Mouse (Mus musculus) MEL (cell line): ENCODE results near the gene Aldh1a3. TPM values are rescaled to one million over a fixed set of nuclear protein-coding genes. Genes with fewer than 3 reads are reported as not detected.

Experiments
- DNase-seq: peaks from one replicate; pipeline ENCODE4 v3.0.0; 2011; ENCODE audit warnings: low read depth, low spot score
- H3K27ac ChIP-seq: 2 replicates; pipeline ENCODE4 v1.5.1; 2012; ENCODE audit warnings: low read depth, mild to moderate bottlenecking, control low read depth, low read length, moderate library complexity; ENCODE audit not compliant: control insufficient read depth
- H3K27me3 ChIP-seq, 2 experiments: fragments of 150-350 bp in 1 of 2; sonication (generic) in 1 of 2; 2 replicates each; pipeline ENCODE4 v1.6.1; 2012; ENCODE audit warnings: low read length in 2 of 2, mild to moderate bottlenecking in 2 of 2, improper control_type of control experiment in 1 of 2, moderate library complexity in 1 of 2; ENCODE audit not compliant: insufficient read depth in 2 of 2, control insufficient read depth in 1 of 2
- H3K36me3 ChIP-seq, 2 experiments: 2 replicates each; pipeline ENCODE4 v1.6.1; 2012 to 2014; ENCODE audit warnings: low read length in 2 of 2, improper control_type of control experiment in 1 of 2, inconsistent platforms in 1 of 2, mild to moderate bottlenecking in 1 of 2; ENCODE audit not compliant: insufficient read depth in 2 of 2, control insufficient read depth in 1 of 2
- H3K4me1 ChIP-seq, 2 experiments: fragments of 150-350 bp in 1 of 2; sonication (generic) in 1 of 2; 2 replicates each; pipeline ENCODE4 v1.6.1; 2012; ENCODE audit warnings: low read length in 2 of 2, improper control_type of control experiment in 1 of 2, mild to moderate bottlenecking in 1 of 2; ENCODE audit not compliant: insufficient read depth in 2 of 2, control insufficient read depth in 1 of 2
- H3K4me3 ChIP-seq, 2 experiments: fragments of 150-350 bp in 1 of 2; sonication (generic) in 1 of 2; 2 replicates each; pipeline ENCODE4 v1.5.1; 2012; ENCODE audit warnings: low read depth in 2 of 2, low read length in 2 of 2, mild to moderate bottlenecking in 2 of 2, moderate library complexity in 2 of 2, control low read depth in 1 of 2, improper control_type of control experiment in 1 of 2; ENCODE audit not compliant: control insufficient read depth in 1 of 2, insufficient read depth in 1 of 2
- H3K79me2 ChIP-seq: 2 replicates; pipeline ENCODE4 v1.6.1; 2012; ENCODE audit warnings: mild to moderate bottlenecking, low read length, moderate library complexity; ENCODE audit not compliant: control insufficient read depth, poor library complexity, insufficient read depth
- H3K9ac ChIP-seq: 2 replicates; pipeline ENCODE4 v1.6.1; 2012; ENCODE audit warnings: low read depth, mild to moderate bottlenecking, control low read depth, low read length, moderate library complexity; ENCODE audit not compliant: control insufficient read depth, poor library complexity, severe bottlenecking
- H3K9me3 ChIP-seq: fragments of 150-350 bp; sonication (generic); replicated peaks from 2 replicates; pipeline ENCODE4 v1.6.1; 2012; ENCODE audit warnings: mild to moderate bottlenecking, low read length, improper control_type of control experiment, moderate library complexity; ENCODE audit not compliant: insufficient read depth
- CHD1 ChIP-seq: IDR thresholded peaks from 2 replicates; pipeline ENCODE4 v1.6.1; 2012; ENCODE audit warnings: low read depth, mild to moderate bottlenecking, inconsistent platforms, low read length, improper control_type of control experiment
- CHD2 ChIP-seq: IDR thresholded peaks from 2 replicates; pipeline ENCODE4 v1.6.1; 2011; ENCODE audit warnings: low read length, improper control_type of control experiment
- HCFC1 ChIP-seq: IDR thresholded peaks from 2 replicates; pipeline ENCODE4 v1.6.1; 2012; ENCODE audit warnings: low read depth, mild to moderate bottlenecking, inconsistent platforms, low read length, improper control_type of control experiment, moderate library complexity
- JUND ChIP-seq: IDR thresholded peaks from 2 replicates; pipeline ENCODE4 v1.6.1; 2011; ENCODE audit warnings: low read depth, mild to moderate bottlenecking, improper control_type of control experiment, low read length
- MAFK ChIP-seq: IDR thresholded peaks from 2 replicates; pipeline ENCODE4 v1.6.1; 2011; ENCODE audit warnings: low read depth, mild to moderate bottlenecking, low read length, improper control_type of control experiment, borderline replicate concordance
- MAX ChIP-seq: IDR thresholded peaks from 2 replicates; pipeline ENCODE4 v1.6.1; 2011; ENCODE audit warnings: low read length, improper control_type of control experiment
- MAZ ChIP-seq: IDR thresholded peaks from 2 replicates; pipeline ENCODE4 v1.6.1; 2012; ENCODE audit warnings: low read depth, mild to moderate bottlenecking, inconsistent platforms, low read length, improper control_type of control experiment
- MEF2A ChIP-seq: IDR thresholded peaks from 2 replicates; pipeline ENCODE4 v1.6.1; 2014; ENCODE audit warnings: low read depth, mild to moderate bottlenecking, inconsistent platforms, low read length, improper control_type of control experiment; ENCODE audit not compliant: poor library complexity, insufficient replicate concordance, severe bottlenecking; ENCODE audit errors: extremely low read depth
- MYB ChIP-seq: IDR thresholded peaks from 2 replicates; pipeline ENCODE4 v1.6.1; 2011; ENCODE audit warnings: mild to moderate bottlenecking, low read depth, low read length, improper control_type of control experiment
- MYC ChIP-seq: IDR thresholded peaks from 2 replicates; pipeline ENCODE4 v1.6.1; 2011; ENCODE audit warnings: low read depth, mild to moderate bottlenecking, low read length, improper control_type of control experiment, moderate library complexity
- NELFE ChIP-seq: IDR thresholded peaks from 2 replicates; pipeline ENCODE4 v1.6.1; 2011; ENCODE audit warnings: low read depth, low read length, improper control_type of control experiment
- POLR2AphosphoS2 ChIP-seq: IDR thresholded peaks from 2 replicates; pipeline ENCODE4 v1.6.1; 2011; ENCODE audit warnings: low read length, improper control_type of control experiment
- RAD21 ChIP-seq: IDR thresholded peaks from 2 replicates; pipeline ENCODE4 v1.6.1; 2011; ENCODE audit warnings: mild to moderate bottlenecking, low read depth, low read length, improper control_type of control experiment
- RCOR1 ChIP-seq: IDR thresholded peaks from 2 replicates; pipeline ENCODE4 v1.6.1; 2012; ENCODE audit warnings: low read depth, mild to moderate bottlenecking, inconsistent platforms, low read length, improper control_type of control experiment
- SIN3A ChIP-seq: IDR thresholded peaks from 2 replicates; pipeline ENCODE4 v1.6.1; 2012; ENCODE audit warnings: low read length, improper control_type of control experiment, inconsistent platforms
- SMC3 ChIP-seq: IDR thresholded peaks from 2 replicates; pipeline ENCODE4 v1.6.1; 2011; ENCODE audit warnings: low read depth, low read length, improper control_type of control experiment
- TAL1 ChIP-seq: IDR thresholded peaks from 2 replicates; pipeline ENCODE4 v1.6.1; 2012; ENCODE audit warnings: mild to moderate bottlenecking, inconsistent platforms, low read length, moderate library complexity, mixed read lengths
- UBTF ChIP-seq: IDR thresholded peaks from 2 replicates; pipeline ENCODE4 v1.6.1; 2012; ENCODE audit warnings: low read depth, mild to moderate bottlenecking, inconsistent platforms, low read length, improper control_type of control experiment, moderate library complexity, borderline replicate concordance; ENCODE audit not compliant: insufficient read depth
- USF1 ChIP-seq: IDR thresholded peaks from 2 replicates; pipeline ENCODE4 v1.6.1; 2014; ENCODE audit warnings: low read depth, mild to moderate bottlenecking, inconsistent platforms, low read length, improper control_type of control experiment, moderate library complexity
- ZMIZ1 ChIP-seq: IDR thresholded peaks from 2 replicates; pipeline ENCODE4 v1.6.1; 2012; ENCODE audit warnings: low read depth, mild to moderate bottlenecking, inconsistent platforms, low read length, improper control_type of control experiment, moderate library complexity
- polyA plus RNA-seq, 2 experiments: library from polyadenylated mRNA; stranded (reverse) in 1 of 2; unstranded in 1 of 2; fragments of >175 nt in 1 of 2; fragments of >200 nt in 1 of 2; gene quantifications; 2 replicates each; pipeline versions ENCODE4 v1.2.1 to v1.2.4; 2012; ENCODE audit warnings: low replicate concordance in 2 of 2, low read depth in 1 of 2; ENCODE audit not compliant: insufficient read length in 2 of 2, insufficient read depth in 1 of 2, missing spikeins in 1 of 2
- total RNA-seq: library from RNA; depleted of rRNA; stranded (reverse); fragments of 300-350 nt; gene quantifications from 2 replicates; pipeline ENCODE4 v1.2.3, GENCODE M21; 2012

Aldh1a3 gene
- total and polyA plus RNA-seq, 3 experiments: 13.4 to 43.4 TPM; not detected in 1

- Histone ChIP-seq H3K4me1 (no peaks in the 10 kb centered on the region), H3K9ac (no peak overlapping the region), H3K4me3 (no peak overlapping the region), H3K27ac (no peak overlapping the region), H3K9me3 (no peaks in the 10 kb centered on the region), H3K79me2 (no peaks in the 10 kb centered on the region), H3K36me3 (no peaks in the 10 kb centered on the region), H3K27me3 (peaks cover 0 to 4% of the 10 kb centered on the region in 2 experiments; a peak in 3 of 4 replicates)
- DNase-seq: no peak
- no peak for TF ChIP-seq MAX
- TF ChIP-seq MAFK: no peak
- no peak for TF ChIP-seq JUND
- TF ChIP-seq MYB: no peak
- no peak for TF ChIP-seq RCOR1
- TF ChIP-seq MEF2A: no peak
- no peak for TF ChIP-seq CHD1
- TF ChIP-seq RAD21: no peak
- no peak for TF ChIP-seq POLR2AphosphoS2
- TF ChIP-seq SIN3A: no peak
- no peak for TF ChIP-seq UBTF
- no peak for TF ChIP-seq TAL1
- TF ChIP-seq NELFE: no peak
- no peak for TF ChIP-seq ZMIZ1
- TF ChIP-seq USF1: no peak
- no peak for TF ChIP-seq SMC3
These were observed 35.8 kb upstream of the Aldh1a3 start for GRCm38 (mm10) chr7:66463081-66463480.

- Histone ChIP-seq H3K36me3 (peaks cover 0 to 8% of the 10 kb centered on the region in 2 experiments; a peak in 2 of 4 replicates), H3K9ac (no peak overlapping the region), H3K9me3 (no peaks in the 10 kb centered on the region), H3K4me3 (no peak overlapping the region), H3K27ac (no peak overlapping the region), H3K27me3 (peaks cover 0 to 6% of the 10 kb centered on the region in 2 experiments; a peak in 3 of 4 replicates), H3K4me1 (peaks cover 0 to 2% of the 10 kb centered on the region in 2 experiments; a peak in 1 of 4 replicates), H3K79me2 (no peaks in the 10 kb centered on the region)
- no peak for TF ChIP-seq HCFC1
- no peak for TF ChIP-seq MYB
- no peak for TF ChIP-seq MYC
- no peak for TF ChIP-seq CHD2
- no peak for TF ChIP-seq SIN3A
- TF ChIP-seq USF1: no peak
- no peak for TF ChIP-seq MAZ
- no peak for DNase-seq
These were observed 24.4 kb upstream of the Aldh1a3 start for GRCm38 (mm10) chr7:66451622-66452295.
